Mouse (Mus musculus) spleen, embryonic (tissue): ENCODE measurements around the gene Ebf1.

ENCODE experiments used
- CTCF ChIA-PET: fragments of 350-600 bp; sonication (Branson Sonifier 250); formaldehyde crosslinking; loops from one replicate; lab custom pipeline; 2022; lab: Charles Lee

The Ebf1 gene

GRCm38 (mm10) chr11:44886897-44887296 is 269.8 kb downstream of the Ebf1 start:
- CTCF ChIA-PET: interaction anchor here (0.6 kb wide), 1 partner anchor 669 kb away, joined by 3 read pairs; no protein-coding TSS in a partner anchor

- CTCF ChIA-PET: no interaction called here
Observed at GRCm38 (mm10) chr11:44887691-44888090, 270.6 kb downstream of the Ebf1 start.

- CTCF ChIA-PET: interaction anchor here (0.7 kb wide), 1 partner anchor 53 kb away, joined by 3 read pairs; no protein-coding TSS in a partner anchor
Observed at GRCm38 (mm10) chr11:44888390-44888789, 271.3 kb downstream of the Ebf1 start.

- CTCF ChIA-PET: interaction anchor here (0.6 to 0.7 kb wide), 2 partner anchors 98 to 125 kb away, joined by 3 to 4 read pairs; no protein-coding TSS in a partner anchor
Observed at GRCm38 (mm10) chr11:44892814-44893521, 275.9 kb downstream of the Ebf1 start.

GRCm38 (mm10) chr11:44893986-44894385 is 276.9 kb downstream of the Ebf1 start:
- CTCF ChIA-PET: interaction anchor here (0.6 kb wide), 1 partner anchor 247 kb away, joined by 3 read pairs; no protein-coding TSS in a partner anchor

- CTCF ChIA-PET: no interaction called here
Observed at GRCm38 (mm10) chr11:44894798-44895197, 277.7 kb downstream of the Ebf1 start.

GRCm38 (mm10) chr11:44895893-44896292 is 278.8 kb downstream of the Ebf1 start:
- CTCF ChIA-PET: no interaction called here

GRCm38 (mm10) chr11:44897140-44897665 is 280.1 kb downstream of the Ebf1 start:
- CTCF ChIA-PET: no interaction called here

GRCm38 (mm10) chr11:44899554-44899953 is 282.4 kb downstream of the Ebf1 start:
- CTCF ChIA-PET: no interaction called here

- CTCF ChIA-PET: no interaction called here
Observed at GRCm38 (mm10) chr11:44899965-44900364, 282.8 kb downstream of the Ebf1 start.

- CTCF ChIA-PET: no interaction called here
Observed at GRCm38 (mm10) chr11:44900496-44900895, 283.4 kb downstream of the Ebf1 start.

- CTCF ChIA-PET: no interaction called here
Observed at GRCm38 (mm10) chr11:44901715-44902114, 284.6 kb downstream of the Ebf1 start.

GRCm38 (mm10) chr11:44902165-44902564 is 285.0 kb downstream of the Ebf1 start:
- CTCF ChIA-PET: interaction anchor here (0.6 kb wide), 1 partner anchor 162 kb away, joined by 4 read pairs; no protein-coding TSS in a partner anchor

- CTCF ChIA-PET: no interaction called here
Observed at GRCm38 (mm10) chr11:44904121-44904520, 287.0 kb downstream of the Ebf1 start.

GRCm38 (mm10) chr11:44906456-44906855 is 289.3 kb downstream of the Ebf1 start:
- CTCF ChIA-PET: no interaction called here

- CTCF ChIA-PET: no interaction called here
Observed at GRCm38 (mm10) chr11:44911765-44912164, 294.6 kb downstream of the Ebf1 start.

- CTCF ChIA-PET: no interaction called here
Observed at GRCm38 (mm10) chr11:44913806-44914205, 296.7 kb downstream of the Ebf1 start.

- CTCF ChIA-PET: interaction anchor here (0.6 kb wide), 1 partner anchor 618 kb away, joined by 5 read pairs; no protein-coding TSS in a partner anchor
Observed at GRCm38 (mm10) chr11:44917059-44917458, 299.9 kb downstream of the Ebf1 start.

GRCm38 (mm10) chr11:44923138-44923537 is 306.0 kb downstream of the Ebf1 start:
- CTCF ChIA-PET: interaction anchor here (0.6 to 0.7 kb wide), 3 partner anchors 11 to 74 kb away, joined by 4 read pairs; no protein-coding TSS in a partner anchor

- CTCF ChIA-PET: interaction anchor here (0.6 kb wide), 1 partner anchor 43 kb away, joined by 4 read pairs; no protein-coding TSS in a partner anchor
Observed at GRCm38 (mm10) chr11:44923868-44924508, 306.9 kb downstream of the Ebf1 start.

- CTCF ChIA-PET: no interaction called here
Observed at GRCm38 (mm10) chr11:44924896-44925295, 307.8 kb downstream of the Ebf1 start.
